Mouse (Mus musculus): ENCODE data around the gene Aig1. TPM values are rescaled to one million over a fixed set of nuclear protein-coding genes. Genes with fewer than 3 reads are reported as not detected.
A peak's percentile ranks its signal among the peaks of the same experiment; 100 is the strongest.

The Aig1 gene
- total RNA-seq, 2 experiments from 2014 or later = 2.0 to 5.4 TPM

- no peak for ATAC-seq (replicated peaks; ENCODE audit: low FRiP score, poor library complexity, severe bottlenecking)
These were observed 80.7 kb downstream of the Aig1 start for GRCm38 (mm10) chr10:13788057-13788456.

- no peak for ATAC-seq (replicated peaks; ENCODE audit: low FRiP score, poor library complexity, severe bottlenecking)
These were observed 86.0 kb downstream of the Aig1 start for GRCm38 (mm10) chr10:13782774-13783173.

- no peak for ATAC-seq (replicated peaks; ENCODE audit: low FRiP score, poor library complexity, severe bottlenecking)
These were observed 86.5 kb downstream of the Aig1 start for GRCm38 (mm10) chr10:13782235-13782757.

GRCm38 (mm10) chr10:13776014-13776413 is 92.8 kb downstream of the Aig1 start:
- ATAC-seq (replicated peaks; ENCODE audit: low FRiP score, poor library complexity, severe bottlenecking) = no peak

- ATAC-seq (replicated peaks; ENCODE audit: low FRiP score, poor library complexity, severe bottlenecking) = no peak
These were observed 93.4 kb downstream of the Aig1 start for GRCm38 (mm10) chr10:13775411-13775810.

GRCm38 (mm10) chr10:13774910-13775309 is 93.9 kb downstream of the Aig1 start:
- ATAC-seq (replicated peaks; ENCODE audit: low FRiP score, poor library complexity, severe bottlenecking) = no peak

GRCm38 (mm10) chr10:13770720-13771119 is 98.1 kb downstream of the Aig1 start:
- ATAC-seq (replicated peaks; ENCODE audit: low FRiP score, poor library complexity, severe bottlenecking) = no peak

GRCm38 (mm10) chr10:13769789-13770188 is 99.0 kb downstream of the Aig1 start:
- ATAC-seq (replicated peaks; ENCODE audit: low FRiP score, poor library complexity, severe bottlenecking) = no peak

- ATAC-seq (replicated peaks; ENCODE audit: low FRiP score, poor library complexity, severe bottlenecking) = no peak
These were observed 99.9 kb downstream of the Aig1 start for GRCm38 (mm10) chr10:13768866-13769265.

- no peak for ATAC-seq (replicated peaks; ENCODE audit: low FRiP score, poor library complexity, severe bottlenecking)
These were observed 101.7 kb downstream of the Aig1 start for GRCm38 (mm10) chr10:13767076-13767475.

GRCm38 (mm10) chr10:13763151-13763550 is 105.6 kb downstream of the Aig1 start:
- no peak for ATAC-seq (replicated peaks; ENCODE audit: low FRiP score, poor library complexity, severe bottlenecking)

GRCm38 (mm10) chr10:13754712-13755111 is 114.1 kb downstream of the Aig1 start:
- no peak for ATAC-seq (replicated peaks; ENCODE audit: low FRiP score, poor library complexity, severe bottlenecking)

GRCm38 (mm10) chr10:13753777-13754176 is 115.0 kb downstream of the Aig1 start:
- no peak for ATAC-seq (replicated peaks; ENCODE audit: low FRiP score, poor library complexity, severe bottlenecking)

- peak; percentile 52 for ATAC-seq (replicated peaks; ENCODE audit: low FRiP score, poor library complexity, severe bottlenecking)
These were observed 129.2 kb downstream of the Aig1 start for GRCm38 (mm10) chr10:13739494-13740140.

- ATAC-seq (replicated peaks; ENCODE audit: low FRiP score, poor library complexity, severe bottlenecking) = no peak
These were observed 138.6 kb downstream of the Aig1 start for GRCm38 (mm10) chr10:13730039-13730748.

GRCm38 (mm10) chr10:13727676-13728075 is 141.1 kb downstream of the Aig1 start:
- no peak for ATAC-seq (replicated peaks; ENCODE audit: low FRiP score, poor library complexity, severe bottlenecking)

- ATAC-seq (replicated peaks; ENCODE audit: low FRiP score, poor library complexity, severe bottlenecking) = no peak
These were observed 142.6 kb downstream of the Aig1 start for GRCm38 (mm10) chr10:13726206-13726605.

GRCm38 (mm10) chr10:13725276-13725675 is 143.5 kb downstream of the Aig1 start:
- no peak for ATAC-seq (replicated peaks; ENCODE audit: low FRiP score, poor library complexity, severe bottlenecking)

- ATAC-seq (replicated peaks; ENCODE audit: low FRiP score, poor library complexity, severe bottlenecking) = no peak
These were observed 152.6 kb downstream of the Aig1 start for GRCm38 (mm10) chr10:13716132-13716531.

- no peak for ATAC-seq (replicated peaks; ENCODE audit: low FRiP score, poor library complexity, severe bottlenecking)
These were observed 153.2 kb downstream of the Aig1 start for GRCm38 (mm10) chr10:13715584-13715983.

GRCm38 (mm10) chr10:13714920-13715293 is 153.9 kb downstream of the Aig1 start:
- ATAC-seq (replicated peaks; ENCODE audit: low FRiP score, poor library complexity, severe bottlenecking) = no peak
